Mouse (Mus musculus) testis, adult 2 months (tissue): ENCODE data around the gene Ceacam19.

Experiments used
- CTCF ChIP-seq: fragments of 200-500 bp; IDR thresholded peaks from 2 replicates; pipeline ENCODE4 v1.5.1; 2012; ENCODE audit warnings: low read depth, mild to moderate bottlenecking, inconsistent platforms, low read length, moderate library complexity; ENCODE audit not compliant: control insufficient read depth, insufficient read depth, insufficient replicate concordance
- POLR2A ChIP-seq: fragments of 200-500 bp; IDR thresholded peaks from 2 replicates; pipeline ENCODE4 v1.6.1; 2012; ENCODE audit warnings: low read depth, mild to moderate bottlenecking, inconsistent platforms, low read length, moderate library complexity; ENCODE audit not compliant: control insufficient read depth

GRCm38 (mm10) chr7:19911292-19911658 lies 23.5 kb upstream of the Ceacam19 start:
- no peak for TF ChIP-seq POLR2A
- TF ChIP-seq CTCF = no peak
